Mouse (Mus musculus): ENCODE data around the gene St14.

The St14 gene

DNA sequence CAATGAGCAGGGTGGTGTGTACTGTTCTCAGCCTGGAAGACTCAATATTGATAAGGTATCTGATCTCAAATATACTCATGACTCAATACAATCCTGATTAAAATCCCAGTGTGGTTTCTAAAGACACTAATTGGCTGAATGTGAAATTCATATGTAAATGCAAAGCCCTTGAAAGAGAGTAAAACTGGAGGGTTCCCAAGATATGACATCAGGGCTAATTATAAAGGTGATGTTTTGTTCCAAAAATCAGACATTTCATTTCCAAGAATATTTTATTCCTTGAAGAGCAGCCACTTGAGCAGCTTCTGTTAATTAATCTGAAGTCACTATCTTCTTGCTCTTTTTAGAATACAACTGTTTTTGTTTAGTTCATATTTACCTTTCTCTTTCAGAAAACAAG lies 16.1 kb downstream of the St14 start:
- no peaks in the 10 kb centered on the region for H3K36me3 ChIP-seq (ENCODE audit: control insufficient read depth, insufficient read depth, low read length, poor library complexity, severe bottlenecking)
- DNase-seq (ENCODE audit: low read depth, low spot score), result no peak

GRCm38 (mm10) chr9:31108464-31108863 lies 23.2 kb downstream of the St14 start:
- DNase-seq (ENCODE audit: low read depth, low spot score), result no peak
- no peaks in the 10 kb centered on the region for H3K36me3 ChIP-seq (ENCODE audit: control insufficient read depth, insufficient read depth, low read length, poor library complexity, severe bottlenecking)
- no peaks in the 10 kb centered on the region for H3K27me3 ChIP-seq (ENCODE audit: control insufficient read depth, insufficient read depth, low read length, poor library complexity, severe bottlenecking)

More for the DNA sequence above, 16.1 kb downstream of the St14 start:
- no peaks in the 10 kb centered on the region for H3K27me3 ChIP-seq (ENCODE audit: control insufficient read depth, insufficient read depth, low read length, poor library complexity, severe bottlenecking)

DNA sequence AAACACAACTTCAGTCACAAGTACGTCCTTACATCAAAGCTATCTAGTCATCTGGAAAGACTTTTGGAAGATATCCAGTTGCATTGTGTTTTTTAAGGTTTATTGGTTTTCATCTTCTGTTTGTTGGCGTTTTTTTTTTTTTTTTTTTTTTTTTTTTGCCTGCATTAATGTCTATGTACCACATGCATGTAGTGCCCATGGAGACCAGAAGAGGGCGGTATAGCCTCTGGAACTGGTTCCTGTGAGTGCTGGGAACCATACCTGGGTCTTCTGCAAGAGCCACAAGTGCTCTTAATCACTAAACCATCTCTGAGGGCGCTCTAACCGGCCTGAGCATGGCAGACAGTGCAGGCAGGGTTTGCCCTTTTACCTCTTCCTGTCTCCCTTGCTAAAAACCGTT lies 33.5 kb downstream of the St14 start:
- Histone ChIP-seq H3K36me3 (ENCODE audit: control insufficient read depth, insufficient read depth, low read length, poor library complexity, severe bottlenecking) (peaks cover 5% of the 10 kb centered on the region), H3K27me3 (ENCODE audit: control insufficient read depth, insufficient read depth, low read length, poor library complexity, severe bottlenecking) (no peaks in the 10 kb centered on the region; the same call in 1 of the 2 replicates)
- DNase-seq (ENCODE audit: low read depth, low spot score), result peak; percentile 11

- peaks cover 5% of the 10 kb centered on the region for H3K36me3 ChIP-seq (ENCODE audit: control insufficient read depth, insufficient read depth, low read length, poor library complexity, severe bottlenecking)
- H3K27me3 ChIP-seq (ENCODE audit: control insufficient read depth, insufficient read depth, low read length, poor library complexity, severe bottlenecking), result no peaks in the 10 kb centered on the region; the same call in 1 of the 2 replicates
- no peak for DNase-seq (ENCODE audit: low read depth, low spot score)
Observed at GRCm38 (mm10) chr9:31097088-31098082, 34.3 kb downstream of the St14 start.

DNA sequence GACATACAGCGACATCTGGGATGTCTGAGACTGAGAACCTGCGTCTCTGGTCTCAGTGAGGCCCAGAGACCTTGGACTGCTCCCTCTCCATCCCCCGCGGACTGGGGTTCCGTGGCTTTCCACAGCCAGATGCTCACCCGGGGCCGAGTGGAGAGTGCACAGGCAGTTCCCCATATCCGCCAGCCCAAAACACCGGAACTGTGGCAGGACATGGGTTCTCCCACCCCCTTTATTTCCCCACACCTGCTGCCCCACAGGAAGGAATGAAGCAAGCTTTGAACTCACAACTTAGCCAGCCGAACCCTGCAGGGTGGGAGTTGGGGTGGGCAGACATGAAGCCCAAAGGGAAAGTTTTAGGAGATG lies 38.8 kb downstream of the St14 start:
- DNase-seq (ENCODE audit: low read depth, low spot score), result no peak
- H3K27me3 ChIP-seq (ENCODE audit: control insufficient read depth, insufficient read depth, low read length, poor library complexity, severe bottlenecking), result no peaks in the 10 kb centered on the region
- peaks cover 6% of the 10 kb centered on the region for H3K36me3 ChIP-seq (ENCODE audit: control insufficient read depth, insufficient read depth, low read length, poor library complexity, severe bottlenecking)

- Histone ChIP-seq H3K36me3 (ENCODE audit: control insufficient read depth, insufficient read depth, low read length, poor library complexity, severe bottlenecking) (peaks cover 6% of the 10 kb centered on the region), H3K27me3 (ENCODE audit: control insufficient read depth, insufficient read depth, low read length, poor library complexity, severe bottlenecking) (no peaks in the 10 kb centered on the region)
- DNase-seq (ENCODE audit: low read depth, low spot score), result no peak
Observed at GRCm38 (mm10) chr9:31092111-31092832, 39.4 kb downstream of the St14 start.

DNA sequence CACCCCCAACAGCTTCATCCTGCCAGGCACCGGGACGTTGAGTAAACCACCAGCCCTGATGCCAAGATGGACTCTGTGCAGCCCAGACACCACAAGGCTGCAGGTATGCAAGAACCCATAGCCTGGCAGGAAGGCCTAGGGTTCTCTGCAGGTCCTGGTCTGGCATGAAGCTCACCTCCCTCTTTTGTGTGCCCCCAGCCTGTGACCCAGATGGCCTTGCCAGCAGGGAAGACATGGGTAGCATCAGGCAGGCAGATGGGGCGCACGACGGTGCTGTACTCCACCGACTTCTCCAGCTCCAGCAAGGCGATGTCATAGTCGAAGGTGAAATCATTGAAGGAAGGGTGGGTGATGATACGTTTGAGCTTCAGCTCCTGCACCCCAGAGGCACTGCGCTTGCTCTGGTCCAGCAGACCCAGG lies 40.5 kb downstream of the St14 start:
- Histone ChIP-seq H3K27me3 (ENCODE audit: control insufficient read depth, insufficient read depth, low read length, poor library complexity, severe bottlenecking) (no peaks in the 10 kb centered on the region), H3K36me3 (ENCODE audit: control insufficient read depth, insufficient read depth, low read length, poor library complexity, severe bottlenecking) (peaks cover 3% of the 10 kb centered on the region; the same call in 1 of the 2 replicates)
- DNase-seq (ENCODE audit: low read depth, low spot score), result no peak

DNA sequence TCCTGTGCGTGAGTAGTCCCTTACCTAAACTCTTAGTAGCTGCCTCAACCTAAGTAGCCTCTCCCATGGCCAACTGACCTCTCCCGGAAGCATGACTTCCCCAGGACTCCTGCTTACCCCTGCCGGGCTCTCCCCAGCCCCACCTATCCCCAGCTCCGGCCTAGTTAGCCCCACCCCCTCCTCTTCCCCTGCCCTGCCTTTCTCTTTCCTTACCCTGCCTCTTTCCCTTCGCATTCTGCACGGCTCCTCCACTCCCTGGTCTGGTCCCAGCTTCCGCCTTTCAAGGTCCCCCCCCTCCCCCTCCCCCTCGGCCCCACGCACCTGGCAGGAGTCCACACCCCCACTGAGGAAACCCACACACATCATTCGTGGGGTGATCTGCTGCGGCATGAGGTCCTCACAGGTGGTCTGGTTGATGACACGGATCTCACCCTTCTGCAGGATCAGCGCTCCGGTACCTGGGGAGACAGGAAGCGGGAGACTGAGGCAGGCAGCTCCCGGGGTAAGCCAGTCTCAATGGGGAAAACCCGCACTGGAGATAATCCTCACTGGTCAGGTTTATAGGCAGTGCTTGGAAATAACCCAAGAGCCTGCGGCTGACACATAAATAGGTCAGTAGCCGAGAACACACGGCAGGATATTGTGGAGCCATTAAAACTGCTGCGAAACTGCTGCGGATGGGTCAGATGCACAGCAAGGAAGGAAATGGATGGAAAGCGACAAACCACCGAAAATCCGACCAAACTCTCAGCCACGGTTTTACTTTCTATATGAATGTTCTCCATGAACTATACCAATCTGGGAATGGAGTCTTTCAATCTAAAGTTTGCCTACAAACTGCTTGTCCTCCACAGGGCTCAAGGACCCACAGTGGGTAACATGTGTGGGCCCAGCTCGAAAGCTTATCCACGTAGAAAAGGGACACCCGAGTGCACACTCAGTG lies 41.3 kb downstream of the St14 start:
- H3K36me3 ChIP-seq (ENCODE audit: control insufficient read depth, insufficient read depth, low read length, poor library complexity, severe bottlenecking), result peaks cover 3% of the 10 kb centered on the region; the same call in 1 of the 2 replicates
- DNase-seq (ENCODE audit: low read depth, low spot score), result no peak
- H3K27me3 ChIP-seq (ENCODE audit: control insufficient read depth, insufficient read depth, low read length, poor library complexity, severe bottlenecking), result no peaks in the 10 kb centered on the region

- Histone ChIP-seq H3K36me3 (ENCODE audit: control insufficient read depth, insufficient read depth, low read length, poor library complexity, severe bottlenecking) (peaks cover 3% of the 10 kb centered on the region; the same call in 1 of the 2 replicates), H3K27me3 (ENCODE audit: control insufficient read depth, insufficient read depth, low read length, poor library complexity, severe bottlenecking) (no peaks in the 10 kb centered on the region)
- DNase-seq (ENCODE audit: low read depth, low spot score), result no peak
Observed at GRCm38 (mm10) chr9:31089541-31089940, 42.1 kb downstream of the St14 start.

DNA sequence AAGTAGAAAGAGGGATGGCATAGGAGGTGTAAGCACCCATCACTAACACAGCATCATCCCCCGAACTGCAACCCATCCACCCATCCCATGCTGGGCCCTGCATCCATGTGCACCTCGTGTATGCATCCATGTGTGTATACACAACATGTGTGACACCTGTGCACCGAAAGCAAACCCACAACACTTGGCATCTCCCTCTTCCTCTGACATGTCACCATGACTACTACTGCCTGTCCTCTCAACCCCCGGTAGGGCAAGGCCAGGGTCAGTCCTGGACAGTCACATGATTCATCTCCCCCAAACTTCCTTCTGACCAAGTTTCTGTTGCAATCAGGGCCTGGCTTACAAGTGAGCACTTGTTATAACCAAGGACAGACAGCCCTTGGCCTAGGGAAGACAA lies 42.8 kb downstream of the St14 start:
- Histone ChIP-seq H3K27me3 (ENCODE audit: control insufficient read depth, insufficient read depth, low read length, poor library complexity, severe bottlenecking) (no peaks in the 10 kb centered on the region), H3K36me3 (ENCODE audit: control insufficient read depth, insufficient read depth, low read length, poor library complexity, severe bottlenecking) (peaks cover 3% of the 10 kb centered on the region; the same call in 1 of the 2 replicates)
- DNase-seq (ENCODE audit: low read depth, low spot score), result no peak

DNA sequence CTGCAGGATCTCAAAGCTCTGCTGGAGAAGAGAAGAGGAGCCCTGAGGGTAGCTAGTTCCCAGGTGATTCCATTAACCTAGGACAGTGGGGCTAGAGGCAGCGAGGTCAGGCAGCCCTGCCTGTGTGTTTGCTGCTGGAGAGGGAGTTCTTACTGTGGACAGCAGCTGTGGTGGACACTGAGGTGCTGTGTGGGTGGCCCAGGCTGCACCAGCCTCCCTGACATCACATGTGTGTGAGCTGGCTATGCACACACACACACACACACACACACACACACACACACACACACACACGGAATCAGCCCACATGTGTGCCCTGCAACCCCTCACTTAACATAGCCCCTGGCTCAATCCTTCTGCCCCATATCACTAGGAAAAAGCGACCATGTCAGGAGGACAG lies 43.5 kb downstream of the St14 start:
- peaks cover 3% of the 10 kb centered on the region; the same call in 1 of the 2 replicates for H3K36me3 ChIP-seq (ENCODE audit: control insufficient read depth, insufficient read depth, low read length, poor library complexity, severe bottlenecking)
- no peak for DNase-seq (ENCODE audit: low read depth, low spot score)
- no peaks in the 10 kb centered on the region for H3K27me3 ChIP-seq (ENCODE audit: control insufficient read depth, insufficient read depth, low read length, poor library complexity, severe bottlenecking)

DNA sequence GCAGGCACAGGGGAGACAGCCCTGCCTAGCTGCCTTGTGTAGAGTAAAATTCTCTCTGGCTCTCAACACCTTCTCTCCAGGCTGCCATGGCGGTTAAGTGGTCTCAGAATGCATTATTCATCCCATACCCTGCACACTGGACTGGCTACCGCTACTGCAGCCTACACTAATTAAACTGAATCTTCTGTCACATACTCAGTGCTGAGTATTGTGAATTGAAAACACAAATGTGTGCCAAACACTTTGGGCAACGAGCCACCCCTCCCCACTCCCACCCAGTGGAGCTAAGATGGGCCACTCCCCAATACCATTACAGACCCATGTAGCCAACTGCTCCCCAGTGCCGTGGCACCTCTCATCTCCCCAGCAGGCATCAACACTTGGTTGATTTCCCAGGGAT lies 44.2 kb downstream of the St14 start:
- no peaks in the 10 kb centered on the region for H3K27me3 ChIP-seq (ENCODE audit: control insufficient read depth, insufficient read depth, low read length, poor library complexity, severe bottlenecking)
- peaks cover 3% of the 10 kb centered on the region; the same call in 1 of the 2 replicates for H3K36me3 ChIP-seq (ENCODE audit: control insufficient read depth, insufficient read depth, low read length, poor library complexity, severe bottlenecking)
- no peak for DNase-seq (ENCODE audit: low read depth, low spot score)

DNA sequence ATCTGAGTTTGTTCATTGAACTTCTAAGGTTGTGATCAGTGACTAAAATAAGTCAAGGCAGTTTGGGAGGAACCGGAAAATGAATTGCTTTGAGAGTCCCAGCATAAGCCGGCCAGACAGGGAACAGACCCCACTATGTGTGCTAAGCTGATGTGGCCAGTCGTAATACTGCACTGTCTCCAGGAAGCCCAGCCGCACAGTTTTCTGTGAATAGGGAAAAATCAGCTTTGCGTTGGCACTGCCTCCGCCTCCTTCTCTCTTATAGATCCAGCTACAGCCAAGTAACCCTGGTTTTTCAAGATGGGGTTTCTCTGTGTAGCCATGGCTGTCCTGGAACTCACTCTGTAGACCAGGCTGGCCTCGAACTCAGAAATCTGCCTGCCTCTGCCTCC lies 44.9 kb downstream of the St14 start:
- Histone ChIP-seq H3K27me3 (ENCODE audit: control insufficient read depth, insufficient read depth, low read length, poor library complexity, severe bottlenecking) (no peaks in the 10 kb centered on the region), H3K36me3 (ENCODE audit: control insufficient read depth, insufficient read depth, low read length, poor library complexity, severe bottlenecking) (peaks cover 3% of the 10 kb centered on the region; the same call in 1 of the 2 replicates)
- DNase-seq (ENCODE audit: low read depth, low spot score), result no peak

DNA sequence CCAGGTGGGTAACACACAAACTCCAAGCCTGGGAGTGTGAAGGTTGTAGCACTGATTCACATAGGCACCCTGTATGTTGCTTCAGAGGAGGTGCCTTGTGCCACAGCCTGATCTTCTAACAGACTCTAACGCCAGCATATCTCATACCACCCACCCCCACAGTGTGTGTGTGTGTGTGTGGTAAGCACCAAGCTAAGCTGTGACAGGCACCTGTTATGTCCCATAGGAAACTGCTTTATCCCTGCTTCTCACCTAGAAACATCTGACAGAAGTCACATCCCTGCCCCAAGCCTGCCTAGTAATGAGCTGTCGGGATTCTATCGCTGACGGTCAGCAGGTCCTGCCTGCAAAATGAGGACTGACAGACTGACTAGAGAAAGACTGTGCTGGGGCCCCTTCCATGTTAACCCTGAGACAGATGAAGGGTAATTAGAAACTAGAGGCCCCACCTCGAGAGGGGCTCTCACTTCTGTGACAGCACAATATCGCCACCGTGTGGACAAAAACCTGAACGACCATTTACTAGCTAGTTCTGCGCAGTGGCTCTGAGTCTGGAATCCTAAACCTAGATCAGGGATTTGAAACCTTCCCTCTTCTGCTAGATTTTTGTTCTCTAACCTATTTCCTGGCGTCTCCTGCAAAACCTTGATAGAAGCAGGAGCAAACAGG lies 45.4 kb downstream of the St14 start:
- Histone ChIP-seq H3K27me3 (ENCODE audit: control insufficient read depth, insufficient read depth, low read length, poor library complexity, severe bottlenecking) (no peaks in the 10 kb centered on the region), H3K36me3 (ENCODE audit: control insufficient read depth, insufficient read depth, low read length, poor library complexity, severe bottlenecking) (peaks cover 3% of the 10 kb centered on the region; the same call in 1 of the 2 replicates)
- peak; percentile 74 for DNase-seq (ENCODE audit: low read depth, low spot score)

Measured in splenic B cell, adult 2 months (primary cell).